Mouse (Mus musculus): ENCODE data around the gene Ier5. TPM values are rescaled to one million over a fixed set of nuclear protein-coding genes. Genes with fewer than 3 reads are reported as not detected.

The Ier5 gene
- polyA plus RNA-seq, 1 experiment = 5.3 TPM

DNA sequence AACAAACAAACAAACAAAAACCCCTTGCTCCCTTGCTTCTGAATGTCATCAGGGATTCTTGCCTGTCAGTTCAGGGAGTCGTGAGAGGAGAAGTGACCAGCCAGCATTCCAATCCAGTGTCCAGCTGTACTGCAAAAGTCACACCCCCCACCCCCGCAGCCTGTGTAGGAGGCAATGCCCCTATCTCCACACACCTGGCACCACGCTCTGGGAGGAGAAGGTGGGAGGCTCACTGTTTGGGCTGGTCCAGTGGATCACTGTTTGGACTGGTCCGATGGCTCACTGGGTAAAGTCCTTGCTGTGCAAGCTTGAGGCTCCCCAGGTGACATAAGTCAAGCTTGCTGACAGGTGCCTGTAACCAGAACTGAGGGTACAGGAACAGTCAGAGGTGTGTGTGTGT lies 12.7 kb upstream of the Ier5 start:
- Histone ChIP-seq H3K4me3 (ENCODE audit: control insufficient read depth, low read depth, low read length) (no peak overlapping the region), H3K4me1 (ENCODE audit: control insufficient read depth, insufficient read depth, low read length) (peaks cover 2% of the 10 kb centered on the region; the same call in 1 of the 2 replicates), H3K27me3 (ENCODE audit: control insufficient read depth, insufficient read depth, low read length) (no peaks in the 10 kb centered on the region), H3K27ac (ENCODE audit: control insufficient read depth, insufficient read depth, low read depth, low read length) (no peak overlapping the region), H3K36me3 (ENCODE audit: control insufficient read depth, insufficient read depth, low read length) (no peaks in the 10 kb centered on the region)
- TF ChIP-seq POLR2A (IDR thresholded peaks at IDR 0.05; ENCODE audit: control insufficient read depth, low read depth, low read length) = no peak
- no peak for TF ChIP-seq CTCF (IDR thresholded peaks at IDR 0.05; ENCODE audit: control insufficient read depth, insufficient read depth, insufficient replicate concordance, low read depth, low read length)

DNA sequence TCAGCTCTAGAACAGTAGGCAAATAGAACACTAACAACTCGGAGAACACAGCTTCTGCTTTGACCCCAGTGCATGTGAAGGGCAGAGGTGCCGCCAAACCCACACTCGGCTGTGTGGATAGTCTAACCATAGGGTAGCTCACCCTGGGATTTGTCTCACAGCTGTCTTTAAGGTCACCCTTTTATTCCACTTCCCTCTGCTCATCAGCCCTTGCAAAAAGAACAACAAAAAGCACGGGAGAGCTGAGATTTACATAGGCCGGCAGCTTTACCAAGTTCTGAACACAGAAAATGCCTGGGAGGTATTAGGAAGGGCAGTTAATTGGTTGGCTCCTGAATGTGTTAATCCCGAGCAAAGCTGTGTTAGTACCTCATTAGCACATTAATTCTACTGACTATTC lies 12.1 kb upstream of the Ier5 start:
- Histone ChIP-seq H3K36me3 (ENCODE audit: control insufficient read depth, insufficient read depth, low read length) (no peaks in the 10 kb centered on the region), H3K27ac (ENCODE audit: control insufficient read depth, insufficient read depth, low read depth, low read length) (no peak overlapping the region), H3K4me3 (ENCODE audit: control insufficient read depth, low read depth, low read length) (no peak overlapping the region), H3K27me3 (ENCODE audit: control insufficient read depth, insufficient read depth, low read length) (no peaks in the 10 kb centered on the region), H3K4me1 (ENCODE audit: control insufficient read depth, insufficient read depth, low read length) (peaks cover 2% of the 10 kb centered on the region; the same call in 1 of the 2 replicates)
- TF ChIP-seq POLR2A (IDR thresholded peaks at IDR 0.05; ENCODE audit: control insufficient read depth, low read depth, low read length) = no peak
- no peak for TF ChIP-seq CTCF (IDR thresholded peaks at IDR 0.05; ENCODE audit: control insufficient read depth, insufficient read depth, insufficient replicate concordance, low read depth, low read length)

DNA sequence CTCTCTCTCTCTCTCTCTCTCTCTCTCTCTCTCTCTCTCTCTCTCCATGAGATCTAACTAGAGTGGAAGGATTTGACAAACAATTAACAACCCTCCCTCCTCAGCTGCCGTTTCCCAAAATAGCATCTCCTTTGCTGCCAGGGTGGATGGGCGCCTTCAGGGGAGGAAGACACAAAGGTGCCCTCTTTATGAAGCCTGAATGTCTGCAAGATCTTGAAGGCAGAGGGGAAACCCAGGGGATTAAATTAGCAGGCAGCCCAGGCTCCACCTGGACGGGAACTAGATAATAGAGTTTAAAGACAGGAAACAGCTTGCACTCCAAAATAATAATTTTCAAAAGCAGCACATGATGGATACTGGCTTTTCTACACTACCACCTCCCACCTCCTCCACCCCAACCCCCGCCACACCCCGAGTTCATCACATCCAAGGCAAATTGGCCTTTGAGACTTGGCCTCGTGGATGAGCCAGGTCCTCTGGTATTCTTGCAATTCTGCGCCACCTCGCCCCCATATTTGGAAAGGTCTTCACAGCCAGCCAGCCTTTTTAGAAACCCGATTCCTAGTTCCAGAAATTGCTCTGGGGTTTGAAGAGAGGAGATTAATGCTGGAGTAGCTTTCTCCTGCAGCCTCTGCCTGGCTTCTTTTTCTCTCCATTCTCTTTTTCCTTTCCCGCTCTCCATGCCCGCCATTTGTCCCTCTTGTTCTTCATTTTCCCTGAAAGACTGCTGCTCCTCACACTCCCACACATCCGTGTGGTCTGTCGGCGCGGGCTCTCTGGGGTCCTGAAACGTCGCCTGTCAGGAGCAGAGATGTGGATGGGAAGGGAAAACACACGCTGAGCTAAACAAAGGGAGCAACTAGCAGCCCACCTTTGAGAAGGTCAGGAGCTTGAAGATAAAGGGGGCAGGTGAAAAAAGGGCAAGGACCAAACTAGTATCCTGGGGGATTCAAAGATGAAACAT lies 10.2 kb upstream of the Ier5 start:
- Histone ChIP-seq H3K36me3 (ENCODE audit: control insufficient read depth, insufficient read depth, low read length) (no peaks in the 10 kb centered on the region), H3K4me3 (ENCODE audit: control insufficient read depth, low read depth, low read length) (no peak overlapping the region), H3K4me1 (ENCODE audit: control insufficient read depth, insufficient read depth, low read length) (peaks cover 2% of the 10 kb centered on the region; the same call in 1 of the 2 replicates), H3K27me3 (ENCODE audit: control insufficient read depth, insufficient read depth, low read length) (no peaks in the 10 kb centered on the region), H3K27ac (ENCODE audit: control insufficient read depth, insufficient read depth, low read depth, low read length) (no peak overlapping the region)
- TF ChIP-seq POLR2A (IDR thresholded peaks at IDR 0.05; ENCODE audit: control insufficient read depth, low read depth, low read length) = no peak
- TF ChIP-seq CTCF (IDR thresholded peaks at IDR 0.05; ENCODE audit: control insufficient read depth, insufficient read depth, insufficient replicate concordance, low read depth, low read length) = no peak

- TF ChIP-seq CTCF (IDR thresholded peaks at IDR 0.05; ENCODE audit: control insufficient read depth, insufficient read depth, insufficient replicate concordance, low read depth, low read length) = no peak
- TF ChIP-seq POLR2A (IDR thresholded peaks at IDR 0.05; ENCODE audit: control insufficient read depth, low read depth, low read length) = no peak
- Histone ChIP-seq H3K36me3 (ENCODE audit: control insufficient read depth, insufficient read depth, low read length) (no peaks in the 10 kb centered on the region), H3K27me3 (ENCODE audit: control insufficient read depth, insufficient read depth, low read length) (no peaks in the 10 kb centered on the region), H3K27ac (ENCODE audit: control insufficient read depth, insufficient read depth, low read depth, low read length) (no peak overlapping the region), H3K4me1 (ENCODE audit: control insufficient read depth, insufficient read depth, low read length) (peaks cover 2% of the 10 kb centered on the region; the same call in 1 of the 2 replicates), H3K4me3 (ENCODE audit: control insufficient read depth, low read depth, low read length) (no peak overlapping the region)
Observed at GRCm38 (mm10) chr1:155108412-155108811, 9.0 kb upstream of the Ier5 start.

- no peak overlapping the region for H3K27ac ChIP-seq (ENCODE audit: control insufficient read depth, insufficient read depth, low read depth, low read length)
- H3K27me3 ChIP-seq (ENCODE audit: control insufficient read depth, insufficient read depth, low read length) = no peaks in the 10 kb centered on the region
- H3K4me1 ChIP-seq (ENCODE audit: control insufficient read depth, insufficient read depth, low read length) = peaks cover 2% of the 10 kb centered on the region; the same call in 1 of the 2 replicates
- TF ChIP-seq POLR2A (IDR thresholded peaks at IDR 0.05; ENCODE audit: control insufficient read depth, low read depth, low read length) (no peak), CTCF (IDR thresholded peaks at IDR 0.05; ENCODE audit: control insufficient read depth, insufficient read depth, insufficient replicate concordance, low read depth, low read length) (no peak)
- H3K36me3 ChIP-seq (ENCODE audit: control insufficient read depth, insufficient read depth, low read length) = no peaks in the 10 kb centered on the region
- no peak overlapping the region for H3K4me3 ChIP-seq (ENCODE audit: control insufficient read depth, low read depth, low read length)
Observed at GRCm38 (mm10) chr1:155107843-155108242, 8.4 kb upstream of the Ier5 start.

DNA sequence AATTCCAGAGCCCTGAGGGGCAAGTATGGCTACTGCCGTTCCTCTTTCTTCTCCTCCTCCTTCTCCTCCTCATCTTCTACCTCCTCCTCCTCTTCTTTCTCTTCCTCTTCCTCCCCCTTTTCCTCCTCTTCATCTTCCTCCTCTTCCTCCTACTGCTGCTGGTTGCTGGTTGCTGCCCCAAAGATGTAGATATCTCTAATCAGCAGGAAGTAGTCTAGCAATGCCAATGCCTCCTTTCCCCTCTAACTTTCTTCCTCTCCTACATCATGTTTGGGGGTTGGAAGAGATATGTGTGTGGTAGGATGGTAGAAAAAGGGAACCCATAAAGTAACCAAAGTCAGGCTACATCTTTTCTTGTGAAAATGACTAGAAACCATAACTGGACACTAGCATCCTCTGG lies 6.9 kb upstream of the Ier5 start:
- peaks cover 2% of the 10 kb centered on the region; the same call in 1 of the 2 replicates for H3K4me1 ChIP-seq (ENCODE audit: control insufficient read depth, insufficient read depth, low read length)
- no peak overlapping the region for H3K4me3 ChIP-seq (ENCODE audit: control insufficient read depth, low read depth, low read length)
- H3K36me3 ChIP-seq (ENCODE audit: control insufficient read depth, insufficient read depth, low read length) = no peaks in the 10 kb centered on the region
- H3K27me3 ChIP-seq (ENCODE audit: control insufficient read depth, insufficient read depth, low read length) = no peaks in the 10 kb centered on the region
- no peak overlapping the region for H3K27ac ChIP-seq (ENCODE audit: control insufficient read depth, insufficient read depth, low read depth, low read length)
- TF ChIP-seq CTCF (IDR thresholded peaks at IDR 0.05; ENCODE audit: control insufficient read depth, insufficient read depth, insufficient replicate concordance, low read depth, low read length) (no peak), POLR2A (IDR thresholded peaks at IDR 0.05; ENCODE audit: control insufficient read depth, low read depth, low read length) (no peak)

GRCm38 (mm10) chr1:155103991-155104390 lies 4.6 kb upstream of the Ier5 start:
- no peak for TF ChIP-seq POLR2A (IDR thresholded peaks at IDR 0.05; ENCODE audit: control insufficient read depth, low read depth, low read length)
- TF ChIP-seq CTCF (IDR thresholded peaks at IDR 0.05; ENCODE audit: control insufficient read depth, insufficient read depth, insufficient replicate concordance, low read depth, low read length) = no peak
- no peaks in the 10 kb centered on the region for H3K36me3 ChIP-seq (ENCODE audit: control insufficient read depth, insufficient read depth, low read length)
- H3K27me3 ChIP-seq (ENCODE audit: control insufficient read depth, insufficient read depth, low read length) = no peaks in the 10 kb centered on the region
- H3K4me3 ChIP-seq (ENCODE audit: control insufficient read depth, low read depth, low read length) = no peak overlapping the region
- H3K4me1 ChIP-seq (ENCODE audit: control insufficient read depth, insufficient read depth, low read length) = no peaks in the 10 kb centered on the region; the same call in 1 of the 2 replicates
- H3K27ac ChIP-seq (ENCODE audit: control insufficient read depth, insufficient read depth, low read depth, low read length) = no peak overlapping the region

Measured in testis, adult 2 months (tissue).